Mouse (Mus musculus) E14TG2a.4 (cell line): Measurements from ENCODE around the gene Ticrr.

Experiments
- CTCF ChIP-seq: conservative IDR thresholded peaks from 2 replicates; pipeline ENCODE4 v1.5.1; 2014; ENCODE audit warnings: low read length
- POU5F1 ChIP-seq: IDR thresholded peaks from 2 replicates; pipeline ENCODE4 v1.6.1; 2014; ENCODE audit warnings: low read length, borderline replicate concordance

GRCm38 (mm10) chr7:79702755-79703154 lies 42.8 kb downstream of the Ticrr start:
- TF ChIP-seq CTCF (no peak), POU5F1 (no peak)
